Mouse (Mus musculus): Measurements from ENCODE around the gene Mgat5. TPM values are rescaled to one million over a fixed set of nuclear protein-coding genes. Genes with fewer than 3 reads are reported as not detected.

Mgat5 gene
- 10 to 100 TPM; 51.7 to 52.0 TPM for total RNA-seq (2021)

GRCm38 (mm10) chr1:127204817-127205485 is at the start of gene Mgat5:
Gene Mgat5 (plus strand): TSS chr1:127205015.
- DNase-seq (ENCODE audit: extremely low spot score in 1 of 2, low spot score in 1 of 2) = peak; percentile 79 to 89

GRCm38 (mm10) chr1:127160118-127160760 is 44.6 kb upstream of the Mgat5 start:
- no peak for DNase-seq (ENCODE audit: extremely low spot score in 1 of 2, low spot score in 1 of 2)

GRCm38 (mm10) chr1:127164589-127165160 is 40.1 kb upstream of the Mgat5 start:
- DNase-seq (ENCODE audit: extremely low spot score in 1 of 2, low spot score in 1 of 2) = no peak

- no peak for DNase-seq (ENCODE audit: extremely low spot score in 1 of 2, low spot score in 1 of 2)
Observed at GRCm38 (mm10) chr1:127166521-127166920, 38.3 kb upstream of the Mgat5 start.

- no peak for DNase-seq (ENCODE audit: extremely low spot score in 1 of 2, low spot score in 1 of 2)
Observed at GRCm38 (mm10) chr1:127167586-127167985, 37.2 kb upstream of the Mgat5 start.

- DNase-seq (ENCODE audit: extremely low spot score in 1 of 2, low spot score in 1 of 2) = no peak
Observed at GRCm38 (mm10) chr1:127168205-127168604, 36.6 kb upstream of the Mgat5 start.

GRCm38 (mm10) chr1:127169516-127169915 is 35.3 kb upstream of the Mgat5 start:
- no peak for DNase-seq (ENCODE audit: extremely low spot score in 1 of 2, low spot score in 1 of 2)

- no peak for DNase-seq (ENCODE audit: extremely low spot score in 1 of 2, low spot score in 1 of 2)
Observed at GRCm38 (mm10) chr1:127171361-127171760, 33.5 kb upstream of the Mgat5 start.

- no peak for DNase-seq (ENCODE audit: extremely low spot score in 1 of 2, low spot score in 1 of 2)
Observed at GRCm38 (mm10) chr1:127173448-127173847, 31.4 kb upstream of the Mgat5 start.

- DNase-seq (ENCODE audit: extremely low spot score in 1 of 2, low spot score in 1 of 2) = no peak
Observed at GRCm38 (mm10) chr1:127192396-127192795, 12.4 kb upstream of the Mgat5 start.

- no peak for DNase-seq (ENCODE audit: extremely low spot score in 1 of 2, low spot score in 1 of 2)
Observed at GRCm38 (mm10) chr1:127199186-127199585, 5.6 kb upstream of the Mgat5 start.

- no peak for DNase-seq (ENCODE audit: extremely low spot score in 1 of 2, low spot score in 1 of 2)
Observed at GRCm38 (mm10) chr1:127202360-127202759, 2.5 kb upstream of the Mgat5 start.

- DNase-seq (ENCODE audit: extremely low spot score in 1 of 2, low spot score in 1 of 2) = peak in 1 of 2 experiments; percentile 29
Observed at GRCm38 (mm10) chr1:127203231-127203764, 1.5 kb upstream of the Mgat5 start.

GRCm38 (mm10) chr1:127205501-127206019 is 745 bp downstream of the Mgat5 start:
- DNase-seq (ENCODE audit: extremely low spot score in 1 of 2, low spot score in 1 of 2) = no peak

GRCm38 (mm10) chr1:127206020-127206641 is 1.3 kb downstream of the Mgat5 start:
- DNase-seq (ENCODE audit: extremely low spot score in 1 of 2, low spot score in 1 of 2) = peak; percentile 36

GRCm38 (mm10) chr1:127206881-127207555 is 2.2 kb downstream of the Mgat5 start:
- no peak for DNase-seq (ENCODE audit: extremely low spot score in 1 of 2, low spot score in 1 of 2)

- DNase-seq (ENCODE audit: extremely low spot score in 1 of 2, low spot score in 1 of 2) = no peak
Observed at GRCm38 (mm10) chr1:127208167-127208566, 3.4 kb downstream of the Mgat5 start.

- DNase-seq (ENCODE audit: extremely low spot score in 1 of 2, low spot score in 1 of 2) = no peak
Observed at GRCm38 (mm10) chr1:127212812-127213211, 8.0 kb downstream of the Mgat5 start.

- no peak for DNase-seq (ENCODE audit: extremely low spot score in 1 of 2, low spot score in 1 of 2)
Observed at GRCm38 (mm10) chr1:127213434-127213833, 8.6 kb downstream of the Mgat5 start.

GRCm38 (mm10) chr1:127214585-127215232 is 9.9 kb downstream of the Mgat5 start:
- DNase-seq (ENCODE audit: extremely low spot score in 1 of 2, low spot score in 1 of 2) = no peak
